15 mouse cellular contexts compared by ENCODE assay signal in genomic region chr7:144563456-144564155, GRCm38 (mm10). TPM values are rescaled to one million over a fixed set of nuclear protein-coding genes. Genes with fewer than 3 reads are reported as not detected.
DNase-seq lines count a peak whose midpoint lies in the region; ATAC-seq lines count a peak whose summit lies in the region.
"Had no signal": no experiment of that assay in that cellular context is flagged by ENCODE, and none has a peak within 500 bp of the region (broad histone marks: within the 10 kb centered on the region; RNA-seq: fewer than 3 reads in every experiment).

No protein-coding gene starts in this region.

- 41% methylated on average over 9 of the region's 9 CpGs for WGBS in embryonic facial prominence, embryonic 14.5 days
- 60% methylated on average over 9 of the region's 9 CpGs for WGBS in embryonic facial prominence, embryonic 10.5 days

- ATAC-seq in embryonic facial prominence, embryonic 14.5 days (ENCODE audit: low read depth), result peak; percentile 75; the same call in 1 of the 2 replicates

- H3K4me2 ChIP-seq in embryonic facial prominence, embryonic 14.5 days (ENCODE audit: low read depth, low read length), result no peak overlapping the region
- H3K4me2 ChIP-seq: neural tube, embryonic 12.5 days; stomach, embryonic 15.5 days had no signal

- no peaks in the 10 kb centered on the region for H3K9me3 ChIP-seq in embryonic facial prominence, embryonic 14.5 days (ENCODE audit: control insufficient read depth, low read length)
- no peaks in the 10 kb centered on the region for H3K9me3 ChIP-seq in embryonic facial prominence, embryonic 10.5 days
- H3K9me3 ChIP-seq: midbrain, embryonic 10.5 days; neural tube, embryonic 12.5 days; stomach, embryonic 15.5 days had no signal

- H3K4me1 ChIP-seq in embryonic facial prominence, embryonic 14.5 days (ENCODE audit: control insufficient read depth, insufficient read depth, low read length), result no peaks in the 10 kb centered on the region
- peaks cover 20% of the 10 kb centered on the region for H3K4me1 ChIP-seq in embryonic facial prominence, embryonic 10.5 days
- H3K4me1 ChIP-seq: neural tube, embryonic 12.5 days; stomach, embryonic 15.5 days had no signal

- no peaks in the 10 kb centered on the region for H3K27me3 ChIP-seq in embryonic facial prominence, embryonic 14.5 days (replicated peaks; ENCODE audit: control insufficient read depth, insufficient read depth, low read length)
- H3K27me3 ChIP-seq in embryonic facial prominence, embryonic 10.5 days (replicated peaks; ENCODE audit: low read depth, poor library complexity, severe bottlenecking), result peaks cover 47% of the 10 kb centered on the region
- H3K27me3 ChIP-seq: neural tube, embryonic 12.5 days; stomach, embryonic 15.5 days had no signal

- H3K27ac ChIP-seq in embryonic facial prominence, embryonic 14.5 days (replicated peaks; ENCODE audit: low read depth, low read length), result no peak overlapping the region
- H3K27ac ChIP-seq in embryonic facial prominence, embryonic 10.5 days (replicated peaks), result no peak overlapping the region
- H3K27ac ChIP-seq: midbrain, embryonic 10.5 days; neural tube, embryonic 12.5 days; stomach, embryonic 15.5 days had no signal

- H3K9ac ChIP-seq in embryonic facial prominence, embryonic 14.5 days (ENCODE audit: low read depth, low read length), result no peak overlapping the region
- H3K9ac ChIP-seq: neural tube, embryonic 12.5 days; stomach, embryonic 15.5 days had no signal

- H3K36me3 ChIP-seq in embryonic facial prominence, embryonic 14.5 days (ENCODE audit: control insufficient read depth, insufficient read depth, low read length), result no peaks in the 10 kb centered on the region
- no peaks in the 10 kb centered on the region for H3K36me3 ChIP-seq in embryonic facial prominence, embryonic 10.5 days (replicated peaks)
- H3K36me3 ChIP-seq: midbrain, embryonic 10.5 days; neural tube, embryonic 12.5 days; stomach, embryonic 15.5 days had no signal

- peak; percentile 71 for DNase-seq in embryonic facial prominence, embryonic 14.5 days (ENCODE audit: low spot score)
- no peak for DNase-seq in embryonic facial prominence, embryonic 10.5 days (ENCODE audit: low spot score)
- DNase-seq in testis, postnatal 14 days (ENCODE audit: low spot score), result peak; percentile 44
- DNase-seq in testis, postnatal 10 days (ENCODE audit: low spot score), result no peak
- DNase-seq in kidney, postnatal 14 days, result peak; percentile 66
- DNase-seq in frontal cortex, postnatal 14 days (ENCODE audit: low spot score in 2 of 2), result no peak
- no peak for DNase-seq in gastrocnemius, adult 8-10 months (ENCODE audit: low spot score in 2 of 2)
- DNase-seq in frontal cortex, postnatal 10 days (ENCODE audit: low spot score in 2 of 2), result no peak
- DNase-seq: gastrocnemius, postnatal 10 days; layer of hippocampus, adult 9-11 months; right cerebral cortex, postnatal 25 days had no signal

- H3K4me3 ChIP-seq in embryonic facial prominence, embryonic 14.5 days (ENCODE audit: low read depth, low read length), result no peak overlapping the region
- H3K4me3 ChIP-seq in embryonic facial prominence, embryonic 10.5 days, result no peak overlapping the region
- H3K4me3 ChIP-seq: erythroblast, embryonic 14.5 days; midbrain, embryonic 10.5 days; neural tube, embryonic 12.5 days; stomach, embryonic 15.5 days had no signal

RNA-seq across cellular contexts. Expression of gene Ppfia1, which starts 10.1 kb away (rescaled TPM):
- 38.6 and 39.6 TPM in 2 replicates for polyA plus RNA-seq in embryonic facial prominence, embryonic 14.5 days (2014; fragmentation: Nextera tagmentation; extraction: Ambion mirVana)
- polyA plus RNA-seq in embryonic facial prominence, embryonic 10.5 days (2016; fragmentation: Nextera tagmentation; extraction: Ambion mirVana), result 44.3 and 44.6 TPM in 2 replicates
- 10 to 100 TPM; 20.8 to 28.2 (median 25.6) TPM for total RNA-seq in gastrocnemius, adult 8-10 months (2022)

RNA-seq across cellular contexts. Expression of gene Fadd, which starts 18.7 kb away (rescaled TPM):
- polyA plus RNA-seq in embryonic facial prominence, embryonic 14.5 days (2014; fragmentation: Nextera tagmentation; extraction: Ambion mirVana), result 8.0 and 9.5 TPM in 2 replicates
- 10.7 and 12.0 TPM in 2 replicates for polyA plus RNA-seq in embryonic facial prominence, embryonic 10.5 days (2016; fragmentation: Nextera tagmentation; extraction: Ambion mirVana)
- 1 to 10 TPM; 2.1 to 2.7 (median 2.4) TPM for total RNA-seq in gastrocnemius, adult 8-10 months (2022)

Comparison
In these comparisons a context has a peak if more than half of its experiments do, and no peak if none do; other contexts are left out.
1. DNase-seq: peak in embryonic facial prominence, embryonic 14.5 days (single experiment), testis, postnatal 14 days (single experiment) and kidney, postnatal 14 days (single experiment); none in embryonic facial prominence, embryonic 10.5 days (single experiment), testis, postnatal 10 days (single experiment), frontal cortex, postnatal 14 days (0 of 2), gastrocnemius, adult 8-10 months (0 of 2) and frontal cortex, postnatal 10 days (0 of 2).